Mouse (Mus musculus) megakaryocyte, embryonic 14.5 days (primary cell): Measurements from ENCODE around the gene Trim65. TPM values are rescaled to one million over a fixed set of nuclear protein-coding genes. Genes with fewer than 3 reads are reported as not detected.

Experiments
- H3K27me3 ChIP-seq: replicated peaks from 2 replicates; pipeline ENCODE3; 2012; ENCODE audit warnings: inconsistent platforms
- H3K36me3 ChIP-seq: replicated peaks from 2 replicates; pipeline ENCODE3; 2012; ENCODE audit warnings: low read length, inconsistent platforms, mixed read lengths
- H3K4me1 ChIP-seq: 2 replicates; pipeline ENCODE4 v1.6.1; 2012; ENCODE audit warnings: inconsistent platforms
- H3K4me3 ChIP-seq: replicated peaks from 2 replicates; pipeline ENCODE3; 2012; ENCODE audit warnings: moderate library complexity, mild to moderate bottlenecking, inconsistent platforms
- H3K9me3 ChIP-seq: 2 replicates; pipeline ENCODE4 v1.6.1; 2012; ENCODE audit warnings: inconsistent platforms
- FLI1 ChIP-seq: IDR thresholded peaks from 2 replicates; pipeline ENCODE4 v1.6.1; 2012; ENCODE audit warnings: low read length, inconsistent platforms, mixed read lengths
- GATA1 ChIP-seq: IDR thresholded peaks from 3 replicates; pipeline ENCODE4 v1.6.1; 2012; ENCODE audit warnings: mixed read lengths, low read length, inconsistent platforms, borderline replicate concordance
- polyA plus RNA-seq: library from polyadenylated mRNA; stranded (reverse); fragments of >175 nt; gene quantifications from 2 replicates; pipeline ENCODE4 v1.2.3, GENCODE M21; 2012; ENCODE audit warnings: low replicate concordance; ENCODE audit not compliant: insufficient read depth

Trim65 gene
- polyA plus RNA-seq, 1 experiment, result 3.0 TPM

DNA sequence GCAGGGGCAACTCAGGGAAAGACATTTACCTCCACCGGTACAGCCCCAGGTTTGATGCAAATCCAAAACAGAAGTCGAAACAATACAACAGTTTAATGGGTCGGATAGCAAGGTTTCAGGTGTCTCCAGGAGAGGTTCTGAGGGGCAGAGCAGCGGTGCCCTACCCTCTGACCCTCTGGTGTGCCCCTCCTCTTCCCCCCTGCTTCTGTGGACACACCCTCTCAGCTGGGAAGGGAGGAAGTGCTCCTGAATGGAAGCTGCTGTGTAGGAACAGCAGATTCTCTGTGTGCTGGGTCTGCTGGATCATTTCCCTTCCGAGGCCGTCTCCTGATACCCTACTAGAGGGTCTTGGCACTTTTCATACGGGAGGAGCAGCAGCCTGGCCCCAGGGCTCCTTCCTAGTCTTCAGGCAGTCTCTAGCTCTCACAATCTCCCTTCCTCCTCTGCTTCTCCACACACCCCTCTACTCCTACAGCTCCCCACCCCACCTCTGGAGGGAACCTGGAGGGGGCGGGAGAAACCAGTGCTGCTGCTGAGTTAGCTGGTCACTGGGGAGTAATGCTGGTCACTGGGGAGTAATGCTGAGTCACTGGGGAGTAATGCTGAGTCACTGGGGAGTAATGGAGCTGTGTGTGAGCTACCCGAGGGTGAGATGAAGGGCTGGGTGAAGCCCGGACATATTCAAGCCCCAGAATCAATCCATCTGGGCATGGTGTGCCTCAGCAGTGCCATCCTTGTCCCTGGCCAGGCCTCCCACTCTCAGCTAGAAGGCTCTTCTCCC is 11.5 kb upstream of the Trim65 start:
- Histone ChIP-seq H3K4me1 (peaks cover 79% of the 10 kb centered on the region), H3K36me3 (peaks cover 67% of the 10 kb centered on the region), H3K27me3 (no peaks in the 10 kb centered on the region), H3K4me3 (peak overlapping the region; percentile 69), H3K9me3 (no peaks in the 10 kb centered on the region)
- TF ChIP-seq GATA1 (no peak), FLI1 (no peak)

DNA sequence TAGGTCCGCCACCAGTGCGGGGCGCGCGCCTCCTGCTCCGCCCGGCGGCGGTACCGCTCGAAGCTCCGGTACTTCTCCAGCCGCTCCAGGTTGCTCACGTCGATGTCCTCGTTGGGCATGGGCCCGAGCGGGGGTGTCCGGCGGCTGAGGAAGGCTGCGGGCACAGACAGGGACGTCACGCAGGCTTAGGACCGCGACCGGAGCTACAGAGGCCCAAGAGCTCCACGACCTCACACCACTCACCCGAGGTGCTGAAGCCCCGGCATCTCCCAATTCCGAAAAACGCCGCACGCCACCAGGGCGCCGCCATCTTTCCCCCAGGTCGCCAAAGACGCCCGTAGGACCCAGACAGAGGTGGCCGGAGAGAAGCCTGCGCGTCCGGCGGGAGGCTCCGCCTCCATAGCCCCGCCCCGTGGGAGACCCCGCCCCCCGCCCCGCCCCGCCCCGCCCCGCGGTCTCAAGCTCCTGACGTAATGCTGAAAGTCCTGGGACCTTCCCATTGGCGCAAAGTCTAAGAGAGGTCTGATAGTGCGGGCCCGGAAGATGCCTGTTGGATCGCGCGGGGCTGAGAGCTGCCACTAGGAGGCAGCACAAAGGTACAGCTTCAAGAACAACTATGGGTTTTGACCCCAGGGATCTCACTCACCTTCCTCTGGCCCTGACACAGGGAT is 7.7 kb upstream of the Trim65 start, which contains the start of gene Mrpl38:
TSS of gene Mrpl38 (minus strand) at position 401 of the 671 bp plus-strand sequence.
- no peaks in the 10 kb centered on the region for H3K27me3 ChIP-seq
- H3K36me3 ChIP-seq, result peaks cover 63% of the 10 kb centered on the region
- H3K4me1 ChIP-seq, result peaks cover 78% of the 10 kb centered on the region
- no peak for TF ChIP-seq FLI1
- TF ChIP-seq GATA1, result no peak
- H3K4me3 ChIP-seq, result peak within 1 kb of the TSS; percentile 99
- H3K9me3 ChIP-seq, result no peaks in the 10 kb centered on the region

DNA sequence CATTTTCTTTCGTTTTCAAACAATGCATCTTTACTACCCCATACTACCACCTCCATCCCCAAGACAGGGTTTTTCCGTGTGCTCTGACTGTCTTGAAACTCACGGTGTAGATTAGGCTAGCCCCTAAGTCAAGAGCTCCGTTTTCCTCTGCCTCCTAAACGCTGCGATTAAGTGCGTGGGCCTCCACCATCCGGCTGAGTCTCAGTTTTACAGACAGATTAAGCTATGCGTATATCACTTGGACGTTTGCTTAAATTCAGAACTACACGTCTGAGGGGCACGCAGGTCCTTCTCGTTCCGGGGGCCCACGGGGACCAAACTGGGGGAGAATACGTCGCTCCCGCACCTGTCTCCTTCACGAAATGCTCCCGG is 7.2 kb upstream of the Trim65 start:
- H3K27me3 ChIP-seq, result no peaks in the 10 kb centered on the region
- no peaks in the 10 kb centered on the region for H3K9me3 ChIP-seq
- H3K4me1 ChIP-seq, result peaks cover 78% of the 10 kb centered on the region
- H3K36me3 ChIP-seq, result peaks cover 61% of the 10 kb centered on the region
- H3K4me3 ChIP-seq, result peak overlapping the region; percentile 99
- no peak for TF ChIP-seq FLI1
- TF ChIP-seq GATA1, result no peak

DNA sequence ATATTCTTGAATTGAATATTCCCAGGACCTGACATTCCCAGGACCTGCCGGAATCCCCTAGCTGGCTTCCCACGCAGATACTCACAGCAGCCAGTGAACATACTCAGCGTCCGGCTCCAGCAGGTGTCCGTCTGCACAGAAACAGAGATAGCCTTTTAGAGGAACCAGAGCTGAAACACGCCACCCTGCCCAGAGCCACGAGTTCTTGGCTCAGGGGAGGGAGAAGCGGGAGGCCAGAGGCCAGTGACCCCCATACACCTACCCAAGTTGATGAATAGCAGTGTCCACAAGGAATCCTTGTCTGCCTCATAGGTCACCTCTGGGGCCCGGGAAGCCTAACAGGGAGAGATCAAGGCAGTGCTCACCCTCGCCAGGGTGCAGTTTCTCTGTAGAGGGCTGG is 3.2 kb upstream of the Trim65 start:
- Histone ChIP-seq H3K4me1 (peaks cover 83% of the 10 kb centered on the region), H3K4me3 (no peak overlapping the region), H3K36me3 (peaks cover 59% of the 10 kb centered on the region), H3K9me3 (no peaks in the 10 kb centered on the region), H3K27me3 (no peaks in the 10 kb centered on the region)
- TF ChIP-seq FLI1 (no peak), GATA1 (no peak)

DNA sequence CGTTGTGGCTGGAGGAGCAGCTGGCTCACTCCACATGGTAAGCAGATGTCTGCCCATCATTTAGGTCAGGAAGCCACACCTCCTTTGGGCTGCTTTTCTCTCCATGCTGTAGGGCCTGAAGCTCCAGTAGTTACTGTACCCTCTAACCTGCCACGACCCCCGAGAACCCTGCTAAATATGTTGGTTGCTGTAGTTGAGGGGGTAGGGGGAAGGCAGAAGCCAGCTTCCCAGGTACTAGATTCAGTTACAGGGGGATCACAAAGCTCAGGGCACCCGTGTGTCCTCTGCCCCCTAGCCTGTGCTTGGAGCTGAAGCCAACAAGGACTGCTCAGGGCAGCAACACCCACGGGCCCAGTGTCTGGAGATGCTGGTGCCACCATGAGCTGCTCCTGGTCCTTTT is 2.6 kb upstream of the Trim65 start:
- Histone ChIP-seq H3K27me3 (no peaks in the 10 kb centered on the region), H3K4me1 (peaks cover 86% of the 10 kb centered on the region), H3K4me3 (peak overlapping the region; percentile 28), H3K9me3 (no peaks in the 10 kb centered on the region), H3K36me3 (peaks cover 66% of the 10 kb centered on the region)
- no peak for TF ChIP-seq GATA1
- TF ChIP-seq FLI1, result no peak

DNA sequence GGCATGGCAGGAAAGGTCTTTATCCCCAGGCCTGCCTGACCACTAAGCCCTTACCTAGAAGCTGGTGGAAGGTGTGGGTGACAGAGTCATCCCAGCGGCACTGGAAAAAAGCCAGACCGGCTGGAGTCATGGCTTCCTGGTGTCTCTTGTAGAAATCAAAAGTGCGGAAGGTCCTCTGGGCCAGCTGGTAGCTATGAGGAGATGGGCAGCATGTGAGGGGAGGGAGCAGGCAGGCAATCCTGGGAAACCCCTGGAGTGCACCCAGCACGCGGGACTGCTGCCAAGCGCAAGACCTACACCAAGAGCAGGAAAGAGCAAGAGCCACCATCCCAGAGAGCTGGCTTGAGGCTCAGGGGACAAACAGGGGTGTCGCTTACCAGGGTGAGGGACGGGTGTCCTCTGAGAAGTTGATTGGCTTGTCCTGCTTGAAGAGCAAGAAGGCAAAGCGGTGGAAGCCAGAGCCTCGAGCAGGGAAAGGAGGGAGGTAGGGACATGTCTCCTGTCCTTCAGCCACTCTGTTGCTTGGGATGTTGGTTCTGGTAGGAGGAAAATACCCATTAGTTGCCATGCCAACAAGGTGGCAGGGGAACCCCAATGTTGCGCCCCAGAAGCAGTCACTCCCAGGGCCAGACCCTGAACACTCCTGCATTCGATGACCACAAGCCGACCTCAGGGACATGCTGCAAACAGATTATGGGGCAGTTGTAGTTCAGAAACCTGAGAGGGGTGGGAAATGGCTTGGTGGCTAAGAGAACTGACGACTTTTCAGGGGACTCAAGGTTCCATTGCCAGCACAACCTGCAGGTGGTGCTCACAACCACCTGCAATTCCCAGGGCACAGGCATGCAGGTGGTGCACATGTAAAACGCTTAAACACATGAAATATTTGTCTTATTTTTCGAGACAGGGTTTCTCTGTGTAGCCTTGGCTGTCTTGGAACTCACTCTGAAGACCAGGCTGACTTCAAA is 1.7 kb upstream of the Trim65 start:
- H3K27me3 ChIP-seq, result no peaks in the 10 kb centered on the region
- no peaks in the 10 kb centered on the region for H3K9me3 ChIP-seq
- peak overlapping the region; percentile 20 for H3K4me3 ChIP-seq
- H3K36me3 ChIP-seq, result peaks cover 74% of the 10 kb centered on the region
- peaks cover 88% of the 10 kb centered on the region for H3K4me1 ChIP-seq
- no peak for TF ChIP-seq FLI1
- TF ChIP-seq GATA1, result no peak

DNA sequence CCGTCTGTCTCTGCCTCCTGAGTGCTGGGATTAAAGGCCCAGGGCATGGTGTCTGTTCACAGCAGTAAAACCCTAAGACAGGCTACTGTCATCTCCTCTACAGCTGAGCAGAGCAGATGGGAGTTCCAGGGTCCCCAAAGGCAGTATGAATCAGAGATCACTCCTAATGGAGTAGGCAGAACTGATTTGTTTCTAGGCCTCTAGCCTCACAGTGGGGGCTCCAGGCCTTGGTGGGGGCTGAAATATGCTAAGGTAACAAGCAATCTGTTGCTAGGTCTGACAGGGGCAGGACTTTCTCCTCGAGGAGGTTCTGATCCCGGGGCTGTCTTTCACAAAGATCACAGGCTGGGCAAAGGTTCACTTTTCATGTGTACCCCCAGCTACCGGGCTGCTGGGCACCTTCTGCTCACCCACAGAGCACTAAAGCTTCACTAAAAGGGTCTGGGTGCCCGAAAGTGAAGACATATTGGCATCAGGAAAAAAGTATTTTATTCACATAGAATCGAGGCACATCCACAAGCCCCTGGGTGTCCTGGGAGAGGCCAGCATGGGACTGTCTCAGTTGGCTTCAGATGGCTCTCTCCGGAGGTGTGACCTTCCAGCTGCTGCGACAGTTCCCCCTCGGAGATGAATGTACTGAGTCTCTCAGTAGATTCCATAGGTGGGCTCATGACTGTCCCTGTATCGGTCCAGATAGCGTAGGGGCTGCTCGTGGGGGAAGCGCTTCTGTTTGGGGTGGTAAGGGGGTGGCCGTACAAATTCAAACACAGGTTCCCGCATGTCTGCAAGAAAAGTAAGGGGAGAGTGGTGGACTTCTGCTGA is 632 bp upstream of the Trim65 start:
- H3K4me3 ChIP-seq, result peak overlapping the region; percentile 98
- H3K9me3 ChIP-seq, result no peaks in the 10 kb centered on the region
- TF ChIP-seq FLI1 (no peak), GATA1 (no peak)
- H3K36me3 ChIP-seq, result peaks cover 80% of the 10 kb centered on the region
- H3K4me1 ChIP-seq, result peaks cover 88% of the 10 kb centered on the region
- no peaks in the 10 kb centered on the region for H3K27me3 ChIP-seq

DNA sequence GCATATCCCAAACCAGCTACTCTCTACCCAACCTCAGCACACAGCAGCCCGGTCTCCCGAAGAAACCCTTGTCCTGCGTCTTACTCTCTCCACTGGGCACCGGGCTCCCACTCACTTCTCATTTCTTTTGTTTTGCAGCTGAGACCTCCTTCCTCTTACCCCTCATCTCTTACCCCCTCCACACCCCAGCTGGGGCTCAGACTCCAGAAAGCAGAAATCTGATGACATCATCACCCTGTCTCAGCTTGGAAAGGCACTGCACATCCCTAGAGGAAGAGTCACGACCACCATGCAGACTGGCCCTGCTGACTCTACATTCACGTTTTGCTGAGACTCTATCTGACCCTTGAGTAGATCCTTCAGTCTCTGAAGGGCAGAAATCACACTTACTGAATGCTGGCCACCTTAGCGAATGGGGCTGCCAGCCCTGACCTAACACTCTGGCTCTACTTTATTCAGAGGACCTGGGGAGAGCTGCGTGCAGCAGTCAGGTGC is 888 bp downstream of the Trim65 start:
- Histone ChIP-seq H3K9me3 (peaks cover 12% of the 10 kb centered on the region), H3K36me3 (peaks cover 82% of the 10 kb centered on the region), H3K27me3 (no peaks in the 10 kb centered on the region), H3K4me1 (peaks cover 85% of the 10 kb centered on the region), H3K4me3 (peak overlapping the region; percentile 98)
- TF ChIP-seq GATA1, result no peak
- no peak for TF ChIP-seq FLI1
